Mouse (Mus musculus): ENCODE data around the gene Trub2.
"Not testable (repeated sequence)": the region's sequence is repeated elsewhere in the genome, so short reads cannot be mapped to it uniquely, and the experiment has no call there.

The Trub2 gene

DNA sequence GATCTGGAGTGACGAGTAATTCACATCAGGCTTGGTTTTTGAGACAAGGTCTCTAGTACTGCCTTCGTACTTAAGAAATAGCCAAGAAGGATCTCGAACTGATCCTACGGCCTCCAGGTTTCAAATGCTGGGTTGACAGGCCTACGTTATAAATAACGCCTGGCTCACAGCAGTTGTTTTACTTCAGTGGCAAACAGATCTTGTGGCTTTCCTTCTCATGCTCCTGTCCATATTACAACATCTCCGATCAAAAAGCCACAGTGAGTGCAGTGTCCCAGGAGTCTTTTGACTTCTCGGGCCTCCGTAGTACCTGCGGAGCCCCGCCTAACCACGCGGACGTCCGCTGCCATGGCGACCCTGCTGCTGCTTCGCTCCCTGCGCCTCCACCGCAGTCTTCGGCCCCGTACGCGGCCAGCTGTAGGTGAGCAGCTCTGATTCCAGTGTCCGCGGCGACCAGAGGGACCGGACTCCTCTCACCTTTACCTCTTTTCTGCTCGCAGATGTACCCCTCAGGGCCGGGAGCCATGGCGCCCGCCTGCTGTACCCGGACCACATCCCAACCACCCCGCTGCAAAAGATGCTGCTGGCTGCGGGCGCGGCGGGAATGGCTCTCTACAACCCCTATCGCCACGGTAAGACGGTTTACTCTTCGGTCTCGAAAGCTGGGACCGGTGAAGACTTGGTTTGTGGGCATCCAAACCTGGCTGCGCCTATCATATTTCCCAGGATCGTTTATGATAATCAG is at the start of gene Trub2:
Gene Trub2 (minus strand): TSS at position 566 of the 745 bp plus-strand sequence.
- peak; percentile 90 for DNase-seq (ENCODE audit: low read depth, low spot score)

DNA sequence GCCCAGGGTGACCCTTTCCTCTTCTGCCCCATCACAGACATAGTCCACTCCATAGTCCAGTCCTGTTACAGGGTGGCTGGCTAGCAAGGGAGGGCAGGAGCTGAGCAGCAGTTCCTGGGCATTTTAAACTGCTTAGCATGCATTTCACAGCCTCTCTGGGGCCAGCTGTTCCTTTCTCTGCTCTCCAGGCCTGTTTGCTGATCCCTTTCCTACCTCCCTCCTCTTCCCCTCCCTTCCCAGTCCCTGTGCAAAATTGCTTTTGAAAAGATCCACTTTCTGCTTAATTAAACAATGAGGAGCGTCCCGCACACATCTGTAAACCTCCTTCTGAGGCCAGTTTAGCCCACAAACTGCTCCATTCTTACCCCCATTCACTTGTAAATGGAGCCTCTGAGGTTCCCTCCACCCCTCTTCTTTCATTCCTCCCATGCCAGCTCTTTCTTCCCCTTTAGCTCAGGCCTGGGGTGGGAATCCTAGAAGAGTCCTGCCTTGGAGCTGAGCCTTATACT is 47.1 kb upstream of the Trub2 start:
- peak; percentile 95 for DNase-seq (ENCODE audit: low read depth, low spot score)

DNA sequence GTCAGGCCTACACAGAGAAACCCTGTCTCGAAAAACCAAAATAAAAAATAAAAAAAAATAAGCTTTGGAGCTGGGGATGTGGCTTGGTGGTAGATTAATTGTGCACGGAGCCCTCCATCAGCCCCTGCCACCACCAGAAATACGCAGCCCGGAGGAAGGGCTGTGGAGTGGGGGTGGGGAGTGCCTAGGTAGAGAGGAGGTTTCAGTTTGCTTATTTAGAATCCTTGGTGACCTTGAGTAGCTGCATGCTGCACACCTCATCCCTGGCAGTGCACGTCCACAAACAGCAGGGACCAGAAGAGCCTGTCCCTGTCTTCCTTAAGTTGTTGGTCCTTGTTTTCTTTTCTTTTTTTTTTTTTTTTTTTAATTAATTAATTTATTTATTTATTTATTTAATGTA is 45.5 kb upstream of the Trub2 start:
- DNase-seq (ENCODE audit: low read depth, low spot score), result no peak

DNA sequence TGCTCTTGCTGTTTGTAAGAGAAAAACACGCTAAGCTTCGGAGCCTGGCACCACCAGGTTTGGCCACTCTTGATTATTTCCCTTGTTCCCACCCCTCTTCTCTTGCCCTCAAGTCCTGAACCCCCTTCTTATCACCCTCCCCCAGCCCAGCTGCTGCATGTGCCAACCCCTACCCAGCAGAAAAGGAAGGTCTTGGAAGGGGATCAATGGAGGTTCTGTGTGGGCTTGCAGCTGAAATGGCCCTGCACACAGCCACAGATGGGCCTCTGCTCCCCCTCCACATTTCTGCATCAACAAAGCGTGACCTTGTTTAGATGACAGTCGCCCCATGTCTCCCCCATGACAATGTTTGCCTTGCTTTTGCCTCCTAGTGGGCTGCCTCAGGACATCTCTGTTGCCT is 42.8 kb upstream of the Trub2 start:
- no peak for DNase-seq (ENCODE audit: low read depth, low spot score)

DNA sequence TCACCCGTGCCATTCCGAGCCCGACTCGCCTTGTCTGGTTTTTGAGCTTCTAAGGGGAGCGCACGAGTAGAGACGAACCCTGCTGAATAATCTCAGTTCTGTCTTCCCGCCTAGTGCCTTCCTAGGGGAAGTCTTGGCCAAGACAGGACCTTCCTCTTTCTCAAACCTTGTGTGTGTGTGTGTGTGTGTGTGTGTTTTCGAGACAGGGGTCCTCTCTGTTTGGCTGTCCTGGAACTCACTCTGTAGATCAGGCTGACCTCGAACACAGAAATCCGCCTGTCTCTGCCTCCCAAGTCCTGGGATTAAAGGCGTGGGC is 39.4 kb upstream of the Trub2 start:
- DNase-seq (ENCODE audit: low read depth, low spot score), result no peak

DNA sequence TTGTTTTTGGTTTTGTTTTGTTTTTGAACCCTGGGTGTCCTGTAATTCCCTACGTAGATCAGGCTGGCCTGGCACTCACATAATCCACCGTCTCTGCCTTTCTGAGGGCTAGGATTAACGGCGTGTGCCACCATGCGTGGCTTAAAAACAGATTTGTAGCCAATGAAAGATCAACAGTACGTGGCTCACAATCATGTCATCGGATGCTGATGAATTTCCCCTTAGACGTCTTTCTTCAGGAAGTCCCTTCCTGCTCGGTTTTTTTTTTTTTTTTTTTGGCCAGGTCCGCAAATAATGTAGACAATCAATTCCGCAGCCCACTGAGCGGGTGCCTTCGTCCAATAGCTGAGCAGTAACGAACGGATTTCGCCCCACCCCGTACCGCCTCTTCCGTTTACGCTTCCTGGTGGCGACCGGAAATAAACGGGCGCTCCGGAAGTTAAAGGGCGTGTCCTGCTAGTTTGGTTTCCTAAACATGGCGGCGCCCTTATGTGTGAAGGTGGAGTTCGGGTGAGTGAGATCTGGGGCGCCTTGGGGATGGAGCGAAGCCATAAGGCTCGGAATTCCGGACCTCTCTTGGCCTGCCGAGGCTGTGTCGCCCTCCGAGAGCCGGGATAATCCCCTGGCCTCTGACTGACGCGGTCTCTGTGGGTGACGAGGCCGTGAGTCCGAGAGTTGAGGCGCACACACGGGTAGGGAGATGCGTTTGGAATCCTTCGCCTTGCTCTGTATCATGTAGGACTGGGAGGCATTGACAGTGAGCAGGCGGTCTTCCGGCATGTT is 38.8 kb upstream of the Trub2 start:
- DNase-seq (ENCODE audit: low read depth, low spot score), result peak; percentile 99

DNA sequence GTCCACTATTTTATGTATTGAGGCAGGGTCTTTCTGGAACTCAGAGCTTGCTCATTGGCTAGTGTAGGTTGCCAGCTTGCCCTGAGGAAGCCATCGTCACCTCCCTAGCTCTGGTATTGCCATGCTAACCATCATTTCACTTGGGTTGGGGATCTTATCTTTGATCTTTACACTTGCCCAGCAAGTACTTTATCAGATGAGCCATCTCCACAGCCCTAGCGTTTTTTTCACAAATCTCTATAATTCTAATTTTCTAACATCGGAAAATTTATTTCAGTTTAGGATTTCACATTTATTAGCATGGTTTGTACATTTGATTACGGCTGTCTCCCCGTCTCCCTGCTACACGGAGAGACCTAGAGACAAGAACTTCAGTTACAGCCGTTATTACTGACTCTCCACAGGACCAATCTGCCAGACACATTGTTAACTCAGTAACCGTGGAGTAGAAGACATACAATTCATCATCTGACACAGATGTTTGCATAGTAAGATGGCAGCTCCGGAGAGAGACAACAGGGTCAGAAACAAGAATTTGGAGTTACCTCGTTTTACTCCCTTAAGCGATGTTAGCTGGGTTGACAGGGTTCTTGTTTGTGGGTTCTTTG is 38.1 kb upstream of the Trub2 start:
- DNase-seq (ENCODE audit: low read depth, low spot score), result no peak

DNA sequence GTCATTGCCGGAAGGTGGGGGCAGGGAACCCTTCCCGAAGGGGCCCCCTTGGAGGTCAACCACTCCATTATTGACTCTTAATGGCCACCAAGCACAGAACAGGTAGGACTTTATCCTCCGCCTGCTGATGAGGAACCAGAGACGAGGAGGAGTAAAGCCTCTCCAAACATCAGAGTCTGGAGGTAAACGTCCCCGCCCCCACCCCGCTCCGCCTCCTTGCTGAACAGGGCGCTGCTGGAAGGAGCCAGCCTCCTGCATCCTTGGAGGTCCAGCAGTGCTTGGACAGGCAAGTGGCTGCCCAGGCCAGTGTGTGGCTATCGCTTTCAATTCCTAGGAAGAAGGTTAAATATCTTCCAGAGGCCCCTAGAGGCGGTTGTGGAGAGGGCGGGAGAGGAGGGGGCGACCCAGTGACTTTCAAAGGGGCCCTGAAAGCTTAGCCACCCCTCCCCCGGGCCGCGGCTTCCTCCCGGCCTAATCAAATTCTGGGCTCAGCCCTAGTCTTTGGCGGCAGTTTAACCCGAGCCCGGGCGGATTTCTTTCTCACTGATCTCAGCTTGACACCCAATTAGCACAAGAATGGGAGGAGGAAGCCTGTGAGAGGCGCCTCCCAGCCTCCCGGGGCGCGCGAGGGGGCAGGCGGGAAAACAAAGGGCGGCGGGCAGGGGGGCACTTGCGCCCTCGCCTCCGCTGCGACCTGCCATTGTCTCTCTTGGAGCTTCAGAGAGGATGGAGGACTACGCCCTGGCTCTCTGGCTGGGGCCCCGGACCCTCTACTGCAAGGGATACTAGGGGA is 31.9 kb upstream of the Trub2 start, which contains the start of gene Urm1:
Gene Urm1 (plus strand): TSS at position 51 of the 793 bp plus-strand sequence.
- DNase-seq (ENCODE audit: low read depth, low spot score), result peak; percentile 99

DNA sequence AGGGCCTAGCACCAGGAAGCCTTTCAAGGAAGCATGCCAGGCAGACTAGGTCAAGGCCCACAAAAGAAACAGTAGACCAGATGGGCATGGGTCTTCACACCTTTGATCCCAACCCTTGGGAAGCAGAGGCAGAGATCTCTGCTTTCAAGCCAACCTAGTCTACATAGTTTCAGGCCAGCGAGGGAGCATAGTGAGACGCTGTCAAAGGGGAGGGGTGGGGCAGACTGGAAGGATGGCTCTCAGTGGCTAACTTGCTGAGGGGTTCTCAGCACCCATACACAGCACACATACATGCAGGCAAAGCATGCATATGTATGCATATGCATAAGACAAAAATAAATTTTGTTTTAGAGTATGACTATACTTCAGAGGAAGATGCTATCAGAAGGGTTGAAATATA is 31.1 kb upstream of the Trub2 start:
- no peak for DNase-seq (ENCODE audit: low read depth, low spot score)

DNA sequence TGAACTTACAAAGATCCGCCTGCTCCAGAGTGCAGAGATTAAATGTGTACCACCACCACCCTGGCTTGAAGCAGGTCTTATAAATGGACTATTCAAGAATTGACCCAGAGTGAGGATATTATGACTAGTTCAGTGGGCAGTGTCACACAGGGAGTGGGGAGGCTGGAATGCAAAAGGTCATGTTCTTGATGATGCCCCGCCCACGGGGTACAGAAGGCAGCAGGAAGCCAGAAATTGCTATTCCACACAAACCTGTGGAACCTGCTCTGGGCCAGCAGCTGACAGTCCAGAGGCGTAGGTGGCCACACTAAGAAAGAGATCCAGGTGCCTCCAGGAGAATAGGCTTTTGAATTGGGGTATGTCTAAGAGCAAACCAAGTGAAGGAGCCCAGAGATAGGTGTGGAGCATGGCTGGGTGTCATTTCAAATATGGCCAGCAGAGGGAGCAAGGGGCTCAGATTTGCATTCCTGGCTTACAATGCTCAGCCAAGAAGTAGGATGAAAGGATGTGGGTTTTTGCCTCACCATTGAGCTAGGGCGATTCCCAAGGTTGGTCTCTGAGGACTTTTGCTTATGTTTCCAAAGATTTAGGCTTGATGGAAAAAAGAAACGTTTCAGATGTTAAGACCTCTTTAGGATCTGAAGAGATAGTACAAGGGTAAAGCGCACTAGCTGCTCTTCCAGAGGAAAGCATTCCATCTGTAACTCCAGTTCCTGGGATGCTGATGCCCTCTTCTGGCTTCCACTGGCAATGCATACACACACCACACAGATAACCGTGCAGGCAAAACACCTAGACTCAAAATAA is 29.3 kb upstream of the Trub2 start:
- peak; percentile 91 for DNase-seq (ENCODE audit: low read depth, low spot score)

DNA sequence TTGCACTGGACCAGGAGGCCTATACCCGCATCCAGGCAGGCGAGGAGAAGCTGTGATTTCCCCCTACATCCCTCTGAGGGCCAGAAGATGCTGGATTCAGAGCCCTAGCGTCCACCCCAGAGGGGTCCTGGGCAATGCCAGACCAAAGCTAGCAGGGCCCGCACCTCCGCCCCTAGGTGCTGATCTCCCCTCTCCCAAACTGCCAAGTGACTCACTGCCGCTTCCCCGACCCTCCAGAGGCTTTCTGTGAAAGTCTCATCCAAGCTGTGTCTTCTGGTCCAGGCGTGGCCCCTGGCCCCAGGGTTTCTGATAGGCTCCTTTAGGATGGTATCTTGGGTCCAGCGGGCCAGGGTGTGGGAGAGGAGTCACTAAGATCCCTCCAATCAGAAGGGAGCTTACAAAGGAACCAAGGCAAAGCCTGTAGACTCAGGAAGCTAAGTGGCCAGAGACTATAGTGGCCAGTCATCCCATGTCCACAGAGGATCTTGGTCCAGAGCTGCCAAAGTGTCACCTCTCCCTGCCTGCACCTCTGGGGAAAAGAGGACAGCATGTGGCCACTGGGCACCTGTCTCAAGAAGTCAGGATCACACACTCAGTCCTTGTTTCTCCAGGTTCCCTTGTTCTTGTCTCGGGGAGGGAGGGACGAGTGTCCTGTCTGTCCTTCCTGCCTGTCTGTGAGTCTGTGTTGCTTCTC is 27.5 kb upstream of the Trub2 start:
- DNase-seq (ENCODE audit: low read depth, low spot score), result no peak

DNA sequence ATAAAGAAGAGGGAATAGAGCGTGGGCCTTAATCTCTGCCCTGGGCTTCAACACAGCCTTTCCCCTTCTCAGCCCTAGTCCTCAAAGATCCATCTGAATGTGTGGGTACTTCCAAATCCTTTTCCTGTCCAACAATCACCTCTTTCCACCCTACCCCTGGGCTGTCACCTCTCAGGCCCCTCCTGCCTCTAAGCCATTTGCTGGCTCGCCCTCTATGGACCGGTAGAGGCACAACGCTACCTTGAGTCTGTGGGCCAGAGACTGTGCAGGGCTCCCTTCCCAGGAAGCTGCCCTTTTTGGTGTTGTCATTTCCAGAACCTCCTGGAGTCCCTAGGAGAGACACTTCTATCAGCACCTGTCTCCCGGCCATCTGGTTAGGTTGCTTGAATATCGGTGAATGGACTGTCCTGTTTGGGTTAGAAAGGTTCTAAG is 15.1 kb upstream of the Trub2 start:
- DNase-seq (ENCODE audit: low read depth, low spot score), result peak; percentile 71

DNA sequence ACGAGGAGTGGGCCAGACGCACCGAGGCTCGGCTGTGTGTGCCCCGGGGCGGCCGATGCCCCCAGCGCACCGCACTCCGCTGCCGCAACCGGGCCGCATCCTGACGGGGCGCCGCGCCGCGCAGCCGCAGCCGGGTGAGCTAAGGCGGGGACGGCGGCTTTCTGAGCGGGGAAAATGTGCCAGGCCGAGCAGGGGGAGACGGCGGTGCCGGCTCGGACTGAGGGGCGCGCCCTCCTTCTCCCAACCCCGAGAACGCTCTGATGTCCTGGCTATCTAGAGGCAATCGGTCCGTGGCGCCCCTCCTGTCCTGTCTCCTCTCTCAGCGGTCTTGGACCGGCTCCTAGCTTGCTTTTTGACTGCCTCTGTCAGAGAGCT is 14.5 kb upstream of the Trub2 start:
- no peak for DNase-seq (ENCODE audit: low read depth, low spot score)

DNA sequence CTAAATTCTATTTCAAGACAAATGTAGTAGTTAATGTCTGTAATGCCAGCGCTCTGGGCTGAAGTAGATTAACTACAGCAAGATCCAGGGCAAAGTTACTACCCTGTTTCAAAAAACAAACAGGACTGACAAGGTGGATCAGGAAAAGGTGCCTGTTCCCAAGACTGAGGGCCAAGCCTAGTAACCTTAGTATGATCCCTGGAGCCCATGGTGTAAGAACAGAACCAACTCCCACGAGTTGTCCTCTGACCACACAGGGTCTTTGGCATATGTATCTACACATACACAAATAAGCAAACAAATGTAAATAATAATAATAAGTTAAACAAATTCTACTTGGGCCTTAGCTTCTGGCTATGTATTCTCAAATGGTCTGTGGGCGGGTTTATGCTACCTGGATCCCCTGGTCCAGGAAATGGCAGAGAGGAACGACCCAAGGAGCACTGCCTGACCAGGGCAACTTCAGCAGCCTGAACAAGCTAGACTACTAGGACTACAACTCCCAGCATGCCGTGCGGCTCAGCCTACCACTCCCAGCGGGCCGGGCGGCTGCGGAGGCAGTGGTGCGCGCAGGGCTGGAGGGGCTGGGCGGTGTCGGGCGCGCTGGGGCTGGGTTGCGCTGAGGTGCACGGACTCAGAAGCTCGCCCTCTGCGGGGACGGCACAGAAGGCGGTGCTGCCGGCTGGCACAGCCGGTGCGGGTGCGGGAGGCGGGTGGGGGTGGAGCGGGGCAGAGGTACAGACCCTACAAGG is 13.9 kb upstream of the Trub2 start, which contains the start of gene Slc27a4:
Gene Slc27a4 (plus strand): TSS at position 560 of the 752 bp plus-strand sequence.
- DNase-seq (ENCODE audit: low read depth, low spot score), result peak; percentile 97

DNA sequence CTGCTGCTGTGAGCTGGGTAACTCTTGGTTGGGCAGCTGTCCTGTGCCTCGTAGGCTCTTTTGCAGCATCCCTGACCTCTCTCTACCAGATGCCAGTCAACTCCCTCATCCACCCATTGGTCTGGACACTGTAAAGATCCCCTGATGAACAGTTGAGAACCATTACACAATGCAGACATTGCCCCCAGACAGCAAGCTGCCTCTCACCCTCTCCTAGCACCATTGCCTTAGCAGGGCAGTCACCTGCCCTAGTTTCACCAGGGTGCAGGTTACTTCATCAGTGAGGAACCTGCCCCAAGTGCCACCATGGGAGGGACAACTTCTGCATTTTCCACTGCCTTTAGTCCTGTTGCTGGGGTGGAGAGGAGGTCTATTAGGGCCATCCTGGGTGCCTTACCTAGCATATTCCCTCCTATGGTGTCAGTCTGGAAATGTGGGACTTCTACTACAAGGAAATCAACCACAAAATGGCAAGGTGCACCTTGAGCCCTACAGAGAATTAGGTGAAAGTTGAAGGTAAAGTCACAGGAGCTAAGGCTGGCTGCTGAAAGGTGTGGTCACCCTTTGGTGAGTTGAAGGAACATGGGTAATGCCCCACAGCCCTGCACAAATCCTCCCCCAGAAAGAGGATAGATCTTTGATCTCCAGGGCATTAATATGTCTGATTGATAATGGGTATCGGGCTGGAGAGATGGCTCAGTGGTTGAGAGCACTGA is 4.6 kb upstream of the Trub2 start:
- DNase-seq (ENCODE audit: low read depth, low spot score), result no peak

DNA sequence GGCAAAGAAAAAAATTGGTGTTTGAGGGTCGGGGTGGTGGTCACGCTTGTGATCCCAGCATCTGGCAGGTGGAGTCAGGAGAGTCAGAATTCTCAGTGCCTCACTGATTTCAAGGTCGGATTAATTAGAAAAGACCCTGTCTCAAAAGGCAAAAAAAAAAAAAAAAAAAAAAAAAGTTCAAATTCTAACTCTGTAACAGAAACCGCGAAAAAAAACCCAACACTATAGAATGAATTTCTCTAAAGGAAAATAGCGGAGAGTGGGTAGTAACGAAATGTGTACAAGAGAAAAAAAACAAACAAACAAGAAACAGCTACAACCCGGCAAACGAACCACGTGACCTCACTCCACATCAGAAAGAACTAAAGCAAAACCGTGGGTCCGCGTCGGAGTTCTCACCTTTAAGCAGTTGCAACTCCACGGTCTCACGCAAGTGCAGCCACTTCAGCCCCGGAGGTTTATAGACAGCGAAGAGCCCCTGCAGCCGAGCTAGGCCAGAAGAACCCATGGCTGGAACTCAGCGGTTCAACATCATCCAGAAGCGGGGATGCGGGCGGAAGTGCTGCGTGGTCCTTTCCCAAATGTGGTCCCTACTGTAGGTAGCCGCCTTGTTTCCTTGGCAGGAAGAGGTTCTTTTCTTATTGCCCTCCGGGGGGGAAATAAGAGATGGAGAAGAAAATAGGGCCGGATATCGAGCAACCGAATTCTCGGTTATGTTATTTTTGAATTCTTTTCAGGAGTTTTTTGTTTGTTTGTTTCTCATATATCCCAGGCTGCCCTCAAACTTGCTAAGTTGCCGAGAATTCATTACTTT is 991 bp downstream of the Trub2 start, which contains the start of gene Coq4:
Gene Coq4 (plus strand): TSS at position 390 of the 814 bp plus-strand sequence.
- peak; percentile 96 for DNase-seq (ENCODE audit: low read depth, low spot score)

DNA sequence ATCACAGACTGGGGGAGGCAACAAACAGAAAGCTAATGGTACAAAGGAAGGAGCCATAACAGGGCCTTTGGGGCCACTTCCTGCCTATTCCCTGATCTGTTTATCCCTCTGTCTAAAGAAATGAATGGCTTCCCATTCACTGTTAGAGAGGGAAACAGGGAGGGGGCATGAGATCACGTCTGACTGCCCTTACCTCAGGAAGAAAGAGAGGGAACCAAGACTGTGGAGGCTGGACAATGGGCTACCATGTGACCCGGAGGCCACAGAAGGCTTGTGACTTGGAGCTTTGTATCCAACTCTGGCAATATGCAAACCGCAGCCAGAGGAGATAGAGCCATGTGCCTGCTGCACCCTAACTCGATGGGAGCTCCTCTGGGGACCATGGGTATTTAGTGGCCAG is 4.0 kb downstream of the Trub2 start:
- no peak for DNase-seq (ENCODE audit: low read depth, low spot score)

DNA sequence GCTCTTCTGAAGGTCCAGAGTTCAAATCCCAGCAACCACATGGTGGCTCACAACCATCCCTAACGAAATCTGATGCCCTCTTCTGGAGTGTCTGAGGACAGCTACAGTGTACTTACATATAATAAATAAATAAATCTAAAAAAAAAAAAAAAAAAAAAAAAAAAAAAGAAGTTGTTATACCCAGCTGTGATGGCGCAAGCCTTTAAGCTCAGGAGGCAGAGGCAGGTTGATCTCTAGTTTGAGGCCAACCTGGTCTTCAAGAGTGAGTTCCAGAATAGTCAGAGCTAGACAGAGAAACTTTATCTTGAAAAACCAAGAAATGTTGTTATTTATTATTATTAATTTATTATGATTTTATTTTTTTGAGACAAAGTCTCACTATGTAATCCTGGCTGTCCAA is 7.0 kb downstream of the Trub2 start:
- DNase-seq (ENCODE audit: low read depth, low spot score), result not testable (repeated sequence)

Measured in ZHBTc4 (cell line).